Mouse (Mus musculus) erythroid progenitor cell, adult 5-6 weeks (primary cell): ENCODE results near the gene Itgb2. TPM values are rescaled to one million over a fixed set of nuclear protein-coding genes. Genes with fewer than 3 reads are reported as not detected.
A peak's percentile ranks its signal among the peaks of the same experiment; 100 is the strongest.

ENCODE experiments used
- ATAC-seq: replicated peaks from 2 replicates; pipeline ENCODE4 v1.8.0; 2016; ENCODE audit warnings: moderate number of reproducible peaks, mild to moderate bottlenecking, moderate TSS enrichment, inconsistent platforms; ENCODE audit not compliant: poor library complexity, low FRiP score, severe bottlenecking
- total RNA-seq, 2 experiments: library from RNA; stranded (forward) in 1 of 2; stranded (reverse) in 1 of 2; fragments of 150-400 nt in 1 of 2; fragments of 186-747, 209-891 nt in 1 of 2; gene quantifications; 2 replicates each; pipeline versions ENCODE4 v1.2.3 to v1.2.4; 2015 to 2017; ENCODE audit warnings: low replicate concordance in 2 of 2

Itgb2 gene
- total RNA-seq, 2 experiments from 2014 or later = 20.9 to 37.3 TPM

- no peak; the same call in 1 of the 2 replicates for ATAC-seq
These were observed 51.0 kb downstream of the Itgb2 start for GRCm38 (mm10) chr10:77581023-77581407.

- ATAC-seq = peak; percentile 93
These were observed 51.6 kb downstream of the Itgb2 start, which contains the start of gene Pttg1ip for GRCm38 (mm10) chr10:77581408-77582284. Pttg1ip (plus strand) TSS chr10:77581720.

- peak; percentile 14 for ATAC-seq
These were observed 52.2 kb downstream of the Itgb2 start for GRCm38 (mm10) chr10:77582285-77582618.

DNA sequence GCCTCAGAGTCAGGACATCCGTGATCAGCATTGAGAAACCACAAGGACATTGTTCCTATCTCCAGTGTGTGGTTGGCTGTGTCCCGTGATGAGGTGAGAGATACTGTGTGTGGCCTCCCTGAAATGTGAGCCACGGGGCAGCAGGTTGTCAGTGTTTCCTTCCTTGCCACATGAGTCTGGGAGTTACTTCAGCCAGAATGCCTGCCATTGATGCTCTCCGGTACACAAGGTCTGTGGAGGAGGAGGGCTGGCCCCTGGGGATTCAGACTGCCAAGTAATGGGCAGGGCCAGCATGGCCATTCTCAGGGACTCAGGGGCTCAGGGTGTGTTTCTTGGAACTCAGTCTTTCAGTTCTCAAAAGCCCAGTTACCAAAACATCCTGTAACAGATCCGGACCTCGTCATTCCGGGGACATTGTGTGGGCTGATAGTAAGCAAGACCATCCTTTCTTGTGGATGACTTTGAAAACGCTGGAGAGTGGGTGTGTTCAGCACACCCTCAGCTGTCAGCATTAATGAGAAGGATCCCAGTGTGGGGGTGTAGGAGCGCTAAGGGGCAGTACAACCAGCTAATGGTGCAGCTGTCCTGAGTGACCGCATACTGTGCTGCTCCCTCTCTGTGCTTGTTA is 53.9 kb downstream of the Itgb2 start:
- ATAC-seq = no peak

DNA sequence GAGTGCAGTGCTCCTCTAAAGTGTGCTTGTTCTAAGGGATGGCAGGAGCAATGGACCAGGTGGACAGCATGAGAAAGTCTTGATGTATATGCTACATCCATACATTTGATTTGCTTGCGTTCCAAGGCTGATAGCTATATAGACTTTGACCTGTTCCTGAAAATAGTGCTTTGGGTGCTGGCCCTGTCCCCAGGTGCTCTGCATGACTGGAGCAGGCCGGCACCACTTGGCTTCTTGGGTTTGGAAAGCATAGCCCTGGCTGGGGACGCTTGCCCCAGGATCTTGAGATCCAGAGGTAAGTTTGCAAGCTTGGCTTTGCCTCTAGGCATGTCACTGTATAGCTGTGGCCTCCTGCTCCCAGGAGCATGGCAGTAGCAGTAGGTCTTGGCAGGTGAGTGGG is 56.6 kb downstream of the Itgb2 start:
- ATAC-seq = no peak

DNA sequence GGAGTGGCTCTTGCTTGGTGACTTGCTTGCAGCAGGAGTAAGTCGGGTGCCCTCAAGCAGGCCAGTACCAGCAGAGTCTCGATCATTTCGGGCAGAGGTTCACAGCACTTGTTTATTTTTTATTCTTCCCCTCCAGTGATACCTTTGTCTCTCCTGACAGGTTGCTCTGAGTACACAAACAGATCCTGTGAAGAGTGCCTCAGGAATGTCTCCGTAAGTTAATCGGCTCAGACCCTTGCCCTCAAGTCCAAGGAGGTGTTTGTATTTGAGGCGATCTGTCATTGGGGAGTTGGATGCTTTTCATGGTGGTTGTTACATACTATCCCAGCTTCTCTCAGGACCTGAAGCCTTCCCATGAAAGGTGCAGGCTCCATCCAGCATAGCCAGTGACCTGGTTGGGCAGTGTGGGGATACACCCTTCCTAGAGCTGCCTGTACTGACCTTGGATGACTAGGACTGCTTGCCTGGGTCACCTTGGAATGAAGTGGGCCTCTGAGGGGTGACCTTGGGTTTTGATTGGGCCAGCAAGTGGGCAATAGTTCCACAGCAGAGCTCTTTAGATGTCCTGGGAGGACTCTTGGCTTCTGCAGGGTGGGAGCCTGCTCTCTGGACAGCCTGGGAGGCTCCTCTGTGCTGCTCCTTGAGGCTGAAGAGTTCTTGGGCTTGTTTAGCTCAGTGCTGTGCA is 57.2 kb downstream of the Itgb2 start:
- ATAC-seq = no peak

DNA sequence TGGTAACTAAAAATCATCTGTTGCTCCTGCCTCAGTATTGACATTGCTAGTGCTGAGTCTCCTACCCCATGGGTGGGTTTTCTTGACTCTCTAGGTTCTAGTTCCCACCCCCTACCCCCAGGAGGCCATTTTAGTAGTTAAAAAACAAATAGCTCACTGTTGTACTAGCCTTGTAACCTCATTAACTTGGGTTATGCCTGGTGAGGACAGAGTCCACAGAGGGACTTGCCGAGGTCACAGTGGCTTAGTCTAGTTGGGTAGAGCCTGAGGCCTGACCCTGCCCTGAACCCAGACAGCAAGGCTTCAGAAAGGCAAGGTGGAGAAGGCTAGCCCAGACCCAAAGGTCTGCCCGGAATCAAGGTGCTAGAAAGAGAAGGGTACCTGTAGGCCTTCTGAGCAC is 58.0 kb downstream of the Itgb2 start:
- no peak for ATAC-seq

DNA sequence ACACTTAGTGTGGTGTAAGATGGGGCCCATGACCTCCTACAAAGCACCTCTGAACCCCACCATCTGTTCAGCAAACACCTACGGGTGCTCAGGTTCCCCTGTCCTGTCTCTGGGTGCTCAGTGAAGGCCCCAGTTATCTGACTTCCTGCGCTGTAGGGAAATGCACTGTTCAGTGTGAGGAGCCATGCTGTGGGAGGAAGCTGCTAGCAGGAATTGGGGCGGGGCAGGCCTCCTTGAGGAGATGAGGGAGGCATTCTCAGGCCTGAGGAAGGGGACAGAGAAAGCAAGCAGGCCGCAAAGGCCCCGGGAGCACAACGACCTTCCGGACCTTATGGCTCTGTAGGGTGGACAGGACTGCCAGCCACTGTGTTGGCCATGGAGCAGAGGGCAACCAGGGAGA is 59.1 kb downstream of the Itgb2 start:
- ATAC-seq = no peak

- ATAC-seq = no peak
These were observed 59.7 kb downstream of the Itgb2 start for GRCm38 (mm10) chr10:77589749-77590148.

DNA sequence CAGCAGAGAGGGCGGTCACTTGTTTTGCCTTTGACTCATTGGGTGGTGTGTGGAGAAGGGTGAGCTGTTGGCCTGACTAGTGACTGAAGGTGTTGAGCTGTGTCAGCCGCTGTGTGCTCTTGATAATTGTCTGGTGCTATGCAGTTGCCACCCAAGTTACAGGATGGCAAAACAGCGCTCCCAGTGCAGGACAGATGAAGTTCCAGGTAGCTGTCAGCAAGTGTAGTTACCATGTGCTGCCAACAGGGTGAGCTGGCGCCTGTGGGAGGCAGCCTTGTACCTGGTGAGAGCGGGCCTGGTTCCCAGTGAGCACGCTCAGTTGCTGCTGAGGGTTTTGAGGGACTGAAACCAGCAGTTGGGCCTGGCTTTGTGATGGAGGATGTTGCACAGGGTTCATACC is 60.8 kb downstream of the Itgb2 start:
- peak; percentile 90 for ATAC-seq

- ATAC-seq = no peak
These were observed 61.5 kb downstream of the Itgb2 start for GRCm38 (mm10) chr10:77591546-77591945.

GRCm38 (mm10) chr10:77596060-77596459 is 66.0 kb downstream of the Itgb2 start:
- ATAC-seq = no peak

DNA sequence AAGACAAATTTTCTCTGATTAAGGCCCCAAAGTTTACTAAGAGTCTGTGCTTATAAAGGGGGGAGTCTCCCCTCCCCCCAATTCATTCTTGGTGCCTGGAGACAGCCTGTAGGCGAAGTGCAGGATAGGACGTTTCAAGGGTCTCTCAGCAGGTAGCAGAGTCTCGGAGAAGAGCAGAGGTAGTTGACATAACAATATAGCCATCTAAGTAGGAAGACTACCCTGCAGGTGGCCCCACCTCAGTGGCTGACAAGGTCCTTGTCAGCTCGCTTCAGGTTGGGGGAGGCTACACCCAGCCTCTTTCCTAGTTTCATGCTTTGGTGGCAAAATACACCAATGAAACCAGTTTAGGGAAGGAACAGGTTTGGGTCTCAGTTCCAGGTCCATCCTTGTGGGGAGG is 73.0 kb downstream of the Itgb2 start:
- ATAC-seq = no peak

- no peak for ATAC-seq
These were observed 74.1 kb downstream of the Itgb2 start for GRCm38 (mm10) chr10:77604111-77604510.

- no peak for ATAC-seq
These were observed 74.9 kb downstream of the Itgb2 start for GRCm38 (mm10) chr10:77604958-77605357.

DNA sequence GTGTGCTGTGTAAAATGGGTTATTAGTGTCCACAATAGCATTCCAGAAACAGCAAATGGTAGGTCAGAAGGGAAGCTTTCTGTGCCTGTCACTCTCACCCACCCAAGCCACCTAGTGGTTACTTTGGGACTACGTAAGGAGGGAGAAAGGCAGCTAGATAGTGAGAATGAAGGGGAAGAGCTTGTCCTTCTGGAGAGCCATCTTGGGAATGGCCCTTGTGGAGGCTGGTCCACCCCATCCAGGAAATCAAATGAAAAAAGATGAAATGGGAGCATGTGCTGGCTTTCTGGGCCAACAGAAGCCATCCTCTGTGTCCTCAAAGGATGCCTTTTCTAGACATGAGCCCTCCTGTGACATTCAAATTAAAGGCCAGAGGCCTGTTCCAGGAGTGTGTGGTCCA is 75.3 kb downstream of the Itgb2 start:
- peak; percentile 59 for ATAC-seq

- ATAC-seq = peak; percentile 89
These were observed 76.1 kb downstream of the Itgb2 start, which contains the start of the genes Sumo3 and Gm49325 for GRCm38 (mm10) chr10:77605908-77606826. Sumo3 (plus strand) TSS chr10:77606097. Gm49325 (plus strand) TSS chr10:77606197.

- ATAC-seq = peak; percentile 16
These were observed 76.8 kb downstream of the Itgb2 start for GRCm38 (mm10) chr10:77606855-77607254.

DNA sequence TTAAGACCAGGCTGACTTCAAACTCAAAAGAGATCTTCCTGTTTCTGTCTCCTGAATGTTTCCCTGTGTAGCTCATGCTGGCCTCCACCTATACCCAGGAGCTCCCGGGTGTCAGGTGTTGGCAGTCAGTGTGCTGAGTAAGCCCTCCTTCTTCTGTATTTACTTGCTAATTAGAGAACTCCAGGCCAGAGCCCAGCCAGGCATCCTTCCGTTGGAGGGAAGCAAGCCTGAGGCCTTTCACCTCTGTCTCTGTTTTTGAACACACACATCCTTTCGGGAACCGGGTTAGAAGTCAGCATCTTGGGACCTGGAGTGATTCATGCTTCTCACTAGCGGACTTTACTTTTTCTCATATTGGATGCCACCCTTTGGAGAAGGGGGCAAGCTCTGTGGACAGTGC is 77.4 kb downstream of the Itgb2 start:
- no peak for ATAC-seq

GRCm38 (mm10) chr10:77608589-77608988 is 78.5 kb downstream of the Itgb2 start:
- no peak for ATAC-seq
